Mouse (Mus musculus) neutrophil, adult 65 days (primary cell): ENCODE data around the gene Pofut1. TPM values are rescaled to one million over a fixed set of nuclear protein-coding genes. Genes with fewer than 3 reads are reported as not detected.

Experiments
- total RNA-seq: library from RNA; stranded (reverse); gene quantifications from 2 replicates; pipeline ENCODE4 v1.2.4, GENCODE M21; 2023

Pofut1 gene
- total RNA-seq: 17.4 and 17.7 TPM in 2 replicates

GRCm38 (mm10) chr2:153241250-153242014 is at the start of gene Pofut1, which contains the start of gene Plagl2:
Pofut1 (plus strand) TSS chr2:153241533.
Plagl2 (minus strand) TSS chr2:153241426.

GRCm38 (mm10) chr2:153224946-153225594 is 16.3 kb upstream of the Pofut1 start, which contains the start of gene Tspyl3:
Tspyl3 (minus strand) TSS chr2:153225441.

GRCm38 (mm10) chr2:153290938-153291928 is 49.9 kb downstream of the Pofut1 start, which contains the start of gene Kif3b:
Kif3b (plus strand) TSS chr2:153291413.

Other genes with a start within 250 kb of the Pofut1 start
- gene Pdrg1, start 226.1 kb upstream of the Pofut1 start, total RNA-seq: 12.4 and 12.8 TPM in 2 replicates
- not detected in 2 replicates for gene Xkr7, start 209.7 kb upstream of the Pofut1 start, total RNA-seq
- 1.1 and 1.7 TPM in 2 replicates for gene Ccm2l, start 175.6 kb upstream of the Pofut1 start, total RNA-seq
- gene Hck, start 133.1 kb upstream of the Pofut1 start, total RNA-seq: 249 and 255 TPM in 2 replicates
- gene Tm9sf4, start 80.2 kb upstream of the Pofut1 start, total RNA-seq: 84.6 and 87.1 TPM in 2 replicates
- gene Tspyl3, start 16.1 kb upstream of the Pofut1 start, total RNA-seq: 4.3 and 5.4 TPM in 2 replicates
- 39.9 and 43.3 TPM in 2 replicates for gene Plagl2, start 107 bp upstream of the Pofut1 start, total RNA-seq
- gene Kif3b, start 49.9 kb downstream of the Pofut1 start, total RNA-seq: 32.1 and 34.5 TPM in 2 replicates
- gene Asxl1, start 104.3 kb downstream of the Pofut1 start, total RNA-seq: 82.7 and 104 TPM in 2 replicates